Mouse (Mus musculus) brown adipose tissue, adult 24 weeks (tissue): ENCODE measurements at regions not wholly inside any gene's neighbourhood (a gene's known extent, or its start where the extent isn't known, plus 50 kb on each side); places are given as distances from the start of the nearest gene placed in this dataset.

Experiments
- H3K27ac ChIP-seq: fragments of 200-500 bp; replicated peaks from 2 replicates; pipeline ENCODE4 v1.5.1; 2012; ENCODE audit warnings: low read depth, mild to moderate bottlenecking, low read length
- H3K4me1 ChIP-seq: fragments of 200-500 bp; 2 replicates; pipeline ENCODE4 v1.6.1; 2012; ENCODE audit warnings: low read length, mixed read lengths; ENCODE audit not compliant: control insufficient read depth, insufficient read depth, insufficient read length
- H3K4me3 ChIP-seq: fragments of 200-500 bp; 2 replicates; pipeline ENCODE4 v1.5.1; 2012; ENCODE audit warnings: low read depth, mild to moderate bottlenecking, low read length, moderate library complexity; ENCODE audit not compliant: insufficient read depth

GRCm38 (mm10) chr7:145135971-145136370, 71.9 kb downstream of the 1810010D01Rik start:
- H3K4me1 ChIP-seq = no peaks in the 10 kb centered on the region
- no peak overlapping the region for H3K4me3 ChIP-seq
- no peak overlapping the region for H3K27ac ChIP-seq

GRCm38 (mm10) chr7:145132506-145132905, 75.4 kb downstream of the 1810010D01Rik start:
- no peak overlapping the region for H3K4me3 ChIP-seq
- no peak overlapping the region for H3K27ac ChIP-seq
- H3K4me1 ChIP-seq = peaks cover 3% of the 10 kb centered on the region; the same call in 1 of the 2 replicates

DNA sequence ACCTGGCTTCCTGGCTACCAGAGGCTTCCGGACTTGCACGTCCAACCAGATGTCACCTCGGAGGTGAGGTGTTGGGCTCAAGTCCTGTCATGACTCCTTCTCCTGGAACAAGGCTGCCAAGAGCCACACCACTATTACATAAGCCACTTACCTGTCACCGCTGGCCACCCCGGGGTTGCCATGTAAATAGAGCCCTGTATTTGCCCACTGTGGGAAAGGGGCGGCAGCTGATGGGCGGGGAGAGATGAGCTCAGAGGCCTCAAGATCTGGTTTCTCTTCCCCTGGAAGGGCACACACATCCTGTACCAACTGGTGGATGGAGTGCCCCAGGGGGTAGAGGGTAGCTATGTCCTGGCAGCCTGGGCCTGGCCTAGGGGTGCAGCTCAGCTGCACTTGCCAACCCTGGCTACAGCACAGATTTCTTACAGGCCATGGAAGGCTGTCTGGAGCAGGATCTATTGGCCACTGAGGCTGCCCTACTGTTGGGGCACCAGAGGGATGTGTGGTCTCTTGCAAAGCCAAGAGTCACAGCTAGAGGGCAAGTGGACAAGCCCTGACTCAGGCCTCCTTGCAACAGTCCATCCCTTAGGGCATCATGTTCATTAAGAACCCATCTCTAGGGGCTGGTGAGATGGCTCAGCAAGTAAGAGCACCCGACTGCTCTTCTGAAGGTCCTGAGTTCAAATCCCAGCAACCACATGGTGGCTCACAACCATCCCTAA, 76.3 kb downstream of the 1810010D01Rik start:
- Histone ChIP-seq H3K27ac (no peak overlapping the region), H3K4me3 (no peak overlapping the region), H3K4me1 (peaks cover 7% of the 10 kb centered on the region; the same call in 1 of the 2 replicates)

GRCm38 (mm10) chr7:145129971-145130370, 77.9 kb downstream of the 1810010D01Rik start:
- Histone ChIP-seq H3K4me1 (peaks cover 7% of the 10 kb centered on the region; the same call in 1 of the 2 replicates), H3K4me3 (no peak overlapping the region), H3K27ac (no peak overlapping the region)

GRCm38 (mm10) chr7:145127661-145128060, 80.3 kb downstream of the 1810010D01Rik start:
- peaks cover 7% of the 10 kb centered on the region; the same call in 1 of the 2 replicates for H3K4me1 ChIP-seq
- no peak overlapping the region for H3K4me3 ChIP-seq
- H3K27ac ChIP-seq = no peak overlapping the region

- Histone ChIP-seq H3K4me3 (no peak overlapping the region), H3K4me1 (peaks cover 7% of the 10 kb centered on the region; the same call in 1 of the 2 replicates), H3K27ac (no peak overlapping the region)
Measured at GRCm38 (mm10) chr7:145127180-145127579, 80.7 kb downstream of the 1810010D01Rik start.

GRCm38 (mm10) chr7:145123996-145124601, 83.8 kb downstream of the 1810010D01Rik start:
- Histone ChIP-seq H3K27ac (no peak overlapping the region), H3K4me3 (no peak overlapping the region), H3K4me1 (peaks cover 7% of the 10 kb centered on the region; the same call in 1 of the 2 replicates)

GRCm38 (mm10) chr7:145122471-145122870, 85.4 kb downstream of the 1810010D01Rik start:
- Histone ChIP-seq H3K4me3 (no peak overlapping the region), H3K4me1 (peaks cover 4% of the 10 kb centered on the region; the same call in 1 of the 2 replicates), H3K27ac (no peak overlapping the region)

- Histone ChIP-seq H3K4me1 (peaks cover 6% of the 10 kb centered on the region), H3K4me3 (no peak overlapping the region), H3K27ac (no peak overlapping the region)
Measured at GRCm38 (mm10) chr7:145118406-145118805, 89.5 kb downstream of the 1810010D01Rik start.

GRCm38 (mm10) chr7:145114660-145115059, 93.3 kb downstream of the 1810010D01Rik start:
- Histone ChIP-seq H3K4me3 (no peak overlapping the region), H3K4me1 (peaks cover 30% of the 10 kb centered on the region), H3K27ac (no peak overlapping the region)

GRCm38 (mm10) chr7:145114145-145114544, 93.8 kb downstream of the 1810010D01Rik start:
- Histone ChIP-seq H3K4me3 (no peak overlapping the region), H3K27ac (no peak overlapping the region), H3K4me1 (peaks cover 33% of the 10 kb centered on the region)

- Histone ChIP-seq H3K4me3 (no peak overlapping the region), H3K4me1 (peaks cover 33% of the 10 kb centered on the region), H3K27ac (peak overlapping the region; percentile 77)
Measured at GRCm38 (mm10) chr7:145112887-145113531, 94.9 kb downstream of the 1810010D01Rik start.

GRCm38 (mm10) chr7:145112146-145112830, 95.6 kb downstream of the 1810010D01Rik start:
- Histone ChIP-seq H3K4me3 (no peak overlapping the region), H3K27ac (peak overlapping the region; percentile 77), H3K4me1 (peaks cover 33% of the 10 kb centered on the region)

DNA sequence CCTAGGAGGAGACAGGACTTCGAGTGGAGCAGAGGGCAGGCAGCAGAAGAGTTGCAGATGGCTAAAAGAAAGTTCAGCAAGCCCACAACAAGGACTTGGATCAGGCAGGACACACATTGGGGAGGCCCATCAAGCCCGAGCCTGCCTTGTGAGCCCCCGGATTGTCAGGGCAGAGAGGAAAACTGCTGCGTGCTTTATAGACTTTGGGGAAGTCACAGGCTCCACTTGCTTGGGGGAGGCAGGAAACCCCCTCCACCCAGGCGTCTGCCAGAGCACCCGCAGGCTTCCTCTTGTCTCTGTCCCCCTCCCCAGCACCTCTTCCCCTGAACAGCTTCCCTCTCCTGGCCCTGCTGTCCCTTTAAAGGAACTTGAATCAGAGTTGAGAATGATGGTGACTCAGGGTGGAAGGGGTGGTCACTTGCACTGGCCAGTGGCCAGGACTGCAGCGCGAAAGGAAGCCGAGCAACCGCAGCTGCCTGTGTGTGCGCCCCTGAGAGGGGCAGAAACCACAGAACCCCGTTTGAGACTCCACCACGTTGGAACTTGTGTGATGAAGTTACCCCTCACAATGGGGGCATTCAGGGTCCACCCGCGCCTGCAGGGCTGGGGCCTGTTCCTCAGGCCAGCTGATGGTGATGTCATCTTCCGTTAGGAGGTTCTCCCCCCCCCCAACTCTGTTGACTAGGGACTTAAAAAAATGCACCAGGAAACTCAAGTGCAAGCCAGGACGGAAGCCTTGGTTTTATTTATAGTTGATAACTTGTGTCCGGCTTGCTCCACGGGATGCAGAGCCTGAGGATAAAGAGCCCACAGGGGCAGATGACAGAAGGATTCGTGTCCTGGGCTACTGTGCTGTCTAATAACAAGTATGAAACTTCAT, 96.4 kb downstream of the 1810010D01Rik start:
- Histone ChIP-seq H3K4me3 (peak overlapping the region; percentile 63), H3K4me1 (peaks cover 33% of the 10 kb centered on the region), H3K27ac (peak overlapping the region; percentile 100)
